Mouse (Mus musculus): ENCODE measurements at regions not wholly inside any gene's neighbourhood (a gene's known extent, or its start where the extent isn't known, plus 50 kb on each side); places are given as distances from the start of the nearest gene placed in this dataset.

- ATAC-seq (no peak), DNase-seq (ENCODE audit: low read depth, low spot score) (no peak)
- POLR2A ChIA-PET, result no interaction called here
- no peak for TF ChIP-seq CTCF (IDR thresholded peaks at IDR 0.05)
- CTCF ChIA-PET, result no interaction called here
- peaks cover 12% of the 10 kb centered on the region for H3K27me3 ChIP-seq
- in situ Hi-C loops (cut with MboI; ENCODE audit: low pct_unique_long_range_greater_than_20kb), result no loop called here
Observed at GRCm38 (mm10) chr6:143513459-143513858, 346.4 kb downstream of the Etnk1 start.

- no peak for DNase-seq (ENCODE audit: low read depth, low spot score)
- in situ Hi-C loops (cut with MboI; ENCODE audit: low pct_unique_long_range_greater_than_20kb), result no loop called here
- CTCF ChIA-PET, result no interaction called here
- no peak for TF ChIP-seq CTCF (IDR thresholded peaks at IDR 0.05)
- POLR2A ChIA-PET, result no interaction called here
- H3K27me3 ChIP-seq, result peaks cover 12% of the 10 kb centered on the region
- no peak for ATAC-seq
Observed at GRCm38 (mm10) chr6:143515137-143515536, 348.1 kb downstream of the Etnk1 start.

GRCm38 (mm10) chr6:143516746-143517145 lies 349.7 kb downstream of the Etnk1 start:
- ChIA-PET POLR2A (interaction anchor here (1.2 kb wide), 1 partner anchor 26 kb away, joined by 3 read pairs; no protein-coding TSS in a partner anchor), CTCF (interaction anchor here (1.2 to 1.3 kb wide), 2 partner anchors 13 to 18 kb away, joined by 3 to 6 read pairs; no protein-coding TSS in a partner anchor)
- DNase-seq (ENCODE audit: low read depth, low spot score), result no peak
- in situ Hi-C loops (cut with MboI; ENCODE audit: low pct_unique_long_range_greater_than_20kb), result no loop called here
- no peak for TF ChIP-seq CTCF (IDR thresholded peaks at IDR 0.05)
- no peak for ATAC-seq
- peaks cover 12% of the 10 kb centered on the region for H3K27me3 ChIP-seq

- peaks cover 11% of the 10 kb centered on the region for H3K27me3 ChIP-seq
- DNase-seq (ENCODE audit: low read depth, low spot score), result no peak
- in situ Hi-C loops (cut with MboI; ENCODE audit: low pct_unique_long_range_greater_than_20kb), result no loop called here
- CTCF ChIA-PET, result interaction anchor here (1.2 kb wide), 1 partner anchor 9 kb away, joined by 4 read pairs; no protein-coding TSS in a partner anchor
- no peak for ATAC-seq
- TF ChIP-seq CTCF (IDR thresholded peaks at IDR 0.05), result no peak
- POLR2A ChIA-PET, result no interaction called here
Observed at GRCm38 (mm10) chr6:143518476-143518875, 351.5 kb downstream of the Etnk1 start.

- in situ Hi-C loops (cut with MboI; ENCODE audit: low pct_unique_long_range_greater_than_20kb), result no loop called here
- no peak for TF ChIP-seq CTCF (IDR thresholded peaks at IDR 0.05)
- ChIA-PET POLR2A (no interaction called here), CTCF (no interaction called here)
- DNase-seq (ENCODE audit: low read depth, low spot score) (no peak), ATAC-seq (no peak)
- peaks cover 2% of the 10 kb centered on the region for H3K27me3 ChIP-seq
Observed at GRCm38 (mm10) chr6:143519668-143520067, 352.6 kb downstream of the Etnk1 start.

GRCm38 (mm10) chr6:143525092-143525491 lies 358.1 kb downstream of the Etnk1 start:
- in situ Hi-C loops (cut with MboI; ENCODE audit: low pct_unique_long_range_greater_than_20kb), result no loop called here
- DNase-seq (ENCODE audit: low read depth, low spot score) (no peak), ATAC-seq (no peak)
- POLR2A ChIA-PET, result no interaction called here
- H3K27me3 ChIP-seq, result no peaks in the 10 kb centered on the region
- TF ChIP-seq CTCF (IDR thresholded peaks at IDR 0.05), result no peak
- CTCF ChIA-PET, result no interaction called here

- TF ChIP-seq CTCF (IDR thresholded peaks at IDR 0.05), result no peak
- DNase-seq (ENCODE audit: low read depth, low spot score) (no peak), ATAC-seq (no peak)
- H3K27me3 ChIP-seq, result no peaks in the 10 kb centered on the region
- in situ Hi-C loops (cut with MboI; ENCODE audit: low pct_unique_long_range_greater_than_20kb), result no loop called here
- POLR2A ChIA-PET, result no interaction called here
- CTCF ChIA-PET, result no interaction called here
Observed at GRCm38 (mm10) chr6:143528898-143529297, 361.9 kb downstream of the Etnk1 start.

GRCm38 (mm10) chr6:143530372-143531224 lies 363.6 kb downstream of the Etnk1 start:
- H3K27me3 ChIP-seq, result no peaks in the 10 kb centered on the region
- DNase-seq (ENCODE audit: low read depth, low spot score) (no peak), ATAC-seq (no peak)
- in situ Hi-C loops (cut with MboI; ENCODE audit: low pct_unique_long_range_greater_than_20kb), result no loop called here
- POLR2A ChIA-PET, result no interaction called here
- no peak for TF ChIP-seq CTCF (IDR thresholded peaks at IDR 0.05)
- CTCF ChIA-PET, result interaction anchor here (0.9 to 1.2 kb wide), 2 partner anchors 9 to 26 kb away, joined by 3 read pairs; no protein-coding TSS in a partner anchor

GRCm38 (mm10) chr6:143531477-143531876 lies 364.5 kb downstream of the Etnk1 start:
- in situ Hi-C loops (cut with MboI; ENCODE audit: low pct_unique_long_range_greater_than_20kb), result no loop called here
- H3K27me3 ChIP-seq, result no peaks in the 10 kb centered on the region
- ATAC-seq (no peak), DNase-seq (ENCODE audit: low read depth, low spot score) (no peak)
- no peak for TF ChIP-seq CTCF (IDR thresholded peaks at IDR 0.05)
- CTCF ChIA-PET, result interaction anchor here (0.9 kb wide), 1 partner anchor 25 kb away, joined by 3 read pairs; no protein-coding TSS in a partner anchor
- POLR2A ChIA-PET, result no interaction called here

- ChIA-PET CTCF (no interaction called here), POLR2A (no interaction called here)
- no peak for TF ChIP-seq CTCF (IDR thresholded peaks at IDR 0.05)
- H3K27me3 ChIP-seq, result no peaks in the 10 kb centered on the region
- in situ Hi-C loops (cut with MboI; ENCODE audit: low pct_unique_long_range_greater_than_20kb), result no loop called here
- no peak for ATAC-seq
- DNase-seq (ENCODE audit: low read depth, low spot score), result no peak
Observed at GRCm38 (mm10) chr6:143532380-143532779, 365.4 kb downstream of the Etnk1 start.

GRCm38 (mm10) chr6:143535265-143535664 lies 368.2 kb downstream of the Etnk1 start:
- no peaks in the 10 kb centered on the region for H3K27me3 ChIP-seq
- ATAC-seq (no peak), DNase-seq (ENCODE audit: low read depth, low spot score) (no peak)
- no peak for TF ChIP-seq CTCF (IDR thresholded peaks at IDR 0.05)
- ChIA-PET CTCF (no interaction called here), POLR2A (no interaction called here)
- in situ Hi-C loops (cut with MboI; ENCODE audit: low pct_unique_long_range_greater_than_20kb), result no loop called here
